Mouse (Mus musculus) hindbrain, embryonic 11.5 days (tissue): ENCODE data around the gene Dbr1. TPM values are rescaled to one million over a fixed set of nuclear protein-coding genes. Genes with fewer than 3 reads are reported as not detected.
"Not testable (repeated sequence)": the region's sequence is repeated elsewhere in the genome, so short reads cannot be mapped to it uniquely, and the experiment has no call there.

ENCODE experiments used
- ATAC-seq: fragments of 200-750 bp; cut with Nextera tagmentation; 2 replicates; pipeline ENCODE4 v1.8.0; 2017; ENCODE audit warnings: mild to moderate bottlenecking, moderate TSS enrichment, moderate library complexity; ENCODE audit not compliant: low FRiP score
- DNase-seq: peaks from one replicate; pipeline ENCODE4 v3.0.0-alpha.2; 2015; ENCODE audit warnings: low spot score
- H3K27ac ChIP-seq: fragments of 300-500 bp; sonication (generic); 2 replicates; pipeline ENCODE4 v1.5.1; 2014; ENCODE audit warnings: mild to moderate bottlenecking, low read depth, low read length
- H3K27me3 ChIP-seq: fragments of 300-500 bp; sonication (generic); 2 replicates; pipeline ENCODE4 v1.6.1; 2014; ENCODE audit warnings: mild to moderate bottlenecking, low read length, moderate library complexity, mixed read lengths; ENCODE audit not compliant: control insufficient read depth, insufficient read depth
- H3K36me3 ChIP-seq: fragments of 300-500 bp; sonication (generic); 2 replicates; pipeline ENCODE4 v1.6.1; 2014; ENCODE audit warnings: mild to moderate bottlenecking, low read length, moderate library complexity, mixed read lengths; ENCODE audit not compliant: control insufficient read depth, insufficient read depth
- H3K4me1 ChIP-seq: fragments of 300-500 bp; sonication (generic); replicated peaks from 2 replicates; pipeline ENCODE4 v1.6.1; 2014; ENCODE audit warnings: low read length, mixed read lengths; ENCODE audit not compliant: control insufficient read depth, insufficient read depth
- H3K4me2 ChIP-seq: fragments of 300-500 bp; sonication (generic); replicated peaks from 2 replicates; pipeline ENCODE4 v1.6.1; 2014; ENCODE audit warnings: mild to moderate bottlenecking, low read depth, low read length
- H3K4me3 ChIP-seq: fragments of 300-500 bp; sonication (generic); 2 replicates; pipeline ENCODE4 v1.5.1; 2014; ENCODE audit warnings: low read depth, low read length
- H3K9ac ChIP-seq: fragments of 300-500 bp; sonication (generic); 2 replicates; pipeline ENCODE4 v1.6.1; 2014; ENCODE audit warnings: low read depth, low read length
- H3K9me3 ChIP-seq: fragments of 300-500 bp; sonication (generic); 2 replicates; pipeline ENCODE4 v1.6.1; 2016; ENCODE audit warnings: low read length; ENCODE audit not compliant: control insufficient read depth
- WGBS: fragments of 180-500 bp; shearing (Covaris S2); extraction: QIAGEN DNeasy Blood & Tissue Kit; methylation state at CpG from one replicate; pipeline ENCODE4 v1.1.7; 2014; 5-methylcytosine and 5-hydroxymethylcytosine counted together
- polyA plus RNA-seq: library from polyadenylated mRNA; unstranded; fragments of >200 nt; fragmentation: Nextera tagmentation; extraction: Ambion mirVana; gene quantifications from 2 replicates; pipeline ENCODE4 v1.2.1, GENCODE M21; 2014

The Dbr1 gene
- polyA plus RNA-seq, 1 experiment from 2014 or later, result 27.2 TPM

DNA sequence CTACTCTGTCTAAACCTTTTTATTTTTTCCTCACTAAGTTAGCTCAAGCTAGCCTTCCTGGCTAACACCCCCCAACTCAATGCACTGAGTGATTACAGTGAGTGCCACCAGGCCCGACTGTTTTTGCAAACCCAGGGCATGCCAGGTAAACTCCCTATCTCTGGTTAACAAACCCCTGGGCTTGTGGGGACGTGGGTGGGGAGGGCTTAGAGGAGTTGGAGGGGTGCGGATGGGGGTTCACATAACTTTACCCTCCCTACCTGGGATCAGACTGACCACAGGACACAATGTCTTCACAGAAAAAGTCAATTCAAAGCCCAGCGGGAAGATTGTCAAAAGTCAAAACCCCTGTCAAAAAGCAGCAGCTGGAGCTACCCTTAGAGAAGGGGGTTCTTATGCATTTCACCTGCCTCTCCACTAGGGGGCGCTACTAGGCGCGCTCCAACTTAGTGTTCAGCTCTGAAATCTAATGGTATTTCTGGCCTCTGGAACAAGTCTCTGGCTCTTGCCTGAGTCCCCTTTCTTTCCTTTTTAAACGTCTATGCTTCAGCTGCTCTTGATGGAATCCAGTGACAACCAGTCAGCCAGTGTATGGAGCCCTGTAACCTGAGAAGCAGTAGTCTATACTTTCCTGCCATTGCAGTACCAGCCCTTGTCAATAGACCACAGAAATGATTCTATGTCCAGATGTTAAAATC is 12.1 kb downstream of the Dbr1 start:
- ATAC-seq, result no peak
- no peak overlapping the region for H3K4me3 ChIP-seq
- H3K27me3 ChIP-seq, result no peaks in the 10 kb centered on the region
- no peaks in the 10 kb centered on the region for H3K4me1 ChIP-seq
- H3K36me3 ChIP-seq, result peaks cover 4% of the 10 kb centered on the region; the same call in 1 of the 2 replicates
- no peak overlapping the region for H3K4me2 ChIP-seq
- WGBS, result 29% methylated on average over 8 of the region's 8 CpGs
- peak; percentile 75 for DNase-seq
- no peaks in the 10 kb centered on the region for H3K9me3 ChIP-seq
- H3K9ac ChIP-seq, result no peak overlapping the region
- H3K27ac ChIP-seq, result no peak overlapping the region

DNA sequence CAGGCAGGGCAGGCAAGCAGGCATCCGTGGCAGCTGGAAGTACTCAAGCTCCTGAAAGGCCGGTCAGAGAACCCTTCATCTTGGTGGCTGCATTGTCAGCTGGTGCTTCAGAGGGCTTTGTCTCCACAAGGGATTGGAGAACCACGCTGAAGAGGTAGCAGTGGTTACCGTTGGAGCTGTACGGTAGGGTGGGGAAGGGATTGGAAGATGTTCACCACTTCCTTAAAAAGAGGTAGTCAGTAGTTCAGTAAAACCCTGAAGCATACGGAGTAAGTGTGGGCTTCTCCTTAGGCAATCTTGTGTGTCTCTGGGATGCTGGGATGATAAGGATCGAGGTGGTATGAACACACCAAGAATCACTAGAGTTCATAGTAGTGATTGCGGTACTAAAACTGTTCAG is 15.5 kb downstream of the Dbr1 start:
- WGBS, result 80% methylated on average over 8 of the region's 8 CpGs
- no peak overlapping the region for H3K4me3 ChIP-seq
- no peaks in the 10 kb centered on the region for H3K9me3 ChIP-seq
- no peaks in the 10 kb centered on the region for H3K27me3 ChIP-seq
- no peaks in the 10 kb centered on the region for H3K4me1 ChIP-seq
- no peak overlapping the region for H3K4me2 ChIP-seq
- H3K27ac ChIP-seq, result no peak overlapping the region
- ATAC-seq (no peak), DNase-seq (no peak)
- no peak overlapping the region for H3K9ac ChIP-seq
- H3K36me3 ChIP-seq, result no peaks in the 10 kb centered on the region

DNA sequence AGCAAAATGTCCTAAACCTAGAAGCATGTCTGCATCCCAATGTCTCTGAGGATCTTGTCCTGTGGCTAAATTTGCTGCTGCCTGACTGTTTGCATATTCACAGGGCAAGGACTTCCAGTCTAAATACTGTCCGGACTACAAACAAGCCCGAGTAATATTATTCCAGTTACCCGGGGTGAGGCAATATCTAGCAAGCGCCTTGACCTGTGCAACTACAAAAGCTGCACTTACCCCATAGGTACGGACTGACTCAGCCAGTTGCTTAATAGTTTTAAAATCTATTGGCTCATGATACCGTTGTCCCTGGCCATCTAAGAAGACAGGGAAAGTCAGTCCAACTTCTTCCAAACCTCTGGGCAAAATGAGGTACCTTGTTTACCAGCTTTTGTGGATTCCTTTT is 23.5 kb downstream of the Dbr1 start:
- H3K4me1 ChIP-seq, ATAC-seq, H3K27ac ChIP-seq, DNase-seq, H3K36me3 ChIP-seq, H3K9me3 ChIP-seq, H3K4me3 ChIP-seq, H3K9ac ChIP-seq, H3K4me2 ChIP-seq, H3K27me3 ChIP-seq: not testable (repeated sequence)
- 96% methylated on average over 6 of the region's 6 CpGs for WGBS

DNA sequence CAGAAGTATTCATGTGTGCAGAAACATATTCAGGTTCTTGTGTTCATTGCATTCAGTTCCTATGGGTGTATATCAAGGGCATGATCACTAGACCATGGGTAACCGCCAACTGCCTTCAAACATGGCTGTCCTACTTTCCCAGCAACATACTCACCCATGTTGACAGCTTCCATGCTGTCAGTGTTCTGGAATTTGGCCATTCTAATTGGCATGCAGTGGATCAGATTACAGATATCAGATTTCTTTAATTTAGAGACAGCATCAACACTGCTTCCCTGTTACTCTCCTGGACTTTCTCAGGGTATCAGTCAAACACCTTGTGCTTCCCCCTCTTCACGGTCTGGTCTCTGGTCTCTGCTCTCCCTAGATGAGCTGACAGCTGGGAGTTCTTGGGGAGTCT is 28.0 kb downstream of the Dbr1 start:
- no peak overlapping the region for H3K9ac ChIP-seq
- ATAC-seq (no peak), DNase-seq (no peak)
- H3K4me1 ChIP-seq, result no peaks in the 10 kb centered on the region
- H3K9me3 ChIP-seq, result no peaks in the 10 kb centered on the region
- WGBS, result 72% methylated on average over 2 of the region's 2 CpGs
- H3K27me3 ChIP-seq, result no peaks in the 10 kb centered on the region
- H3K36me3 ChIP-seq, result no peaks in the 10 kb centered on the region
- H3K4me2 ChIP-seq, result no peak overlapping the region
- no peak overlapping the region for H3K27ac ChIP-seq
- no peak overlapping the region for H3K4me3 ChIP-seq

DNA sequence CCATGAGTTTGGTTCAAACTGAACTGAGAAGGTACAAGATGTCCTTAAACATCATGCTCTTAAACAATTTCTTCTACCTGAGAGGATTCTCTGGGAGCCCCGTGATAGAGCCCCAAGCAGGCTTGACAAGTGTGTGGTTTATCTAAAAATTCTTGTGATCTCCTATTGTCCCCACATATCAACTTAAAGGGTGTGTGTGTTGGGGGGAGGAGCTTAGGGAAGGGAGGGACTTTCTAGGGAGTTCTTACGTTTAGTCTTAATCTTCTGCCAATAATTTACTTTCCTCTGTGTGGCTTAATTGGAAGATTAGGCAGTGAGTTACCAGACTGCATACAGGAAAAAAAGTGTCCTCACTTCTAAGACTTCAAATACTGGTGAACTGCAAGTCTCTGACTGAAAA is 36.6 kb downstream of the Dbr1 start, which contains the start of gene A4gnt:
Gene A4gnt (plus strand): TSS at position 301 of the 400 bp plus-strand sequence.
- Histone ChIP-seq H3K9ac (no peak within 1 kb of the TSS), H3K4me1 (no peaks in the 10 kb centered on the region), H3K36me3 (no peaks in the 10 kb centered on the region), H3K27ac (no peak within 1 kb of the TSS), H3K4me3 (no peak within 1 kb of the TSS), H3K27me3 (no peaks in the 10 kb centered on the region), H3K4me2 (no peak within 1 kb of the TSS), H3K9me3 (no peaks in the 10 kb centered on the region)
- 66% methylated on average over 2 of the region's 2 CpGs for WGBS
- ATAC-seq (no peak), DNase-seq (no peak)

DNA sequence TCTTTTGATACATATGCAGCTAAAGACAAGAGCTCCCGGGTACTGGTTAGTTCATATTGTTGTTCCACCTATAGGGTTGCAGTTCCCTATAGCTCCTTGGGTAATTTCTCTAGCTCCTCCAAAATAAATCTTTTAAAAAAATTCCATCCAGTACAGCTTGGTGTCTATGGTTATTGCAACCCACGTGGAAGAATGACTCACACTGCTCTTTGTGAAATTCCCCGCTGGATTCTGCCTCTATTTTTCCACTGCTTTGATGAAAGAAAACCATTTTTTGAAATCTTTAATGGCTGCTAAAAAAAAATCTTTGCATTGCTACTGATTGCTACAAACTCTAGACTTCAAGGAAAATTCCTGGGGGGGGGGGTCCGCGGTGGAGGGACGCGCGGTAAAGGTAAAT is 44.1 kb downstream of the Dbr1 start:
- WGBS, result 92% methylated on average over 8 of the region's 8 CpGs
- Histone ChIP-seq H3K9me3 (no peaks in the 10 kb centered on the region), H3K36me3 (no peaks in the 10 kb centered on the region), H3K4me3 (no peak overlapping the region), H3K9ac (no peak overlapping the region), H3K4me1 (no peaks in the 10 kb centered on the region), H3K27ac (no peak overlapping the region), H3K27me3 (no peaks in the 10 kb centered on the region), H3K4me2 (no peak overlapping the region)
- DNase-seq (no peak), ATAC-seq (no peak)

DNA sequence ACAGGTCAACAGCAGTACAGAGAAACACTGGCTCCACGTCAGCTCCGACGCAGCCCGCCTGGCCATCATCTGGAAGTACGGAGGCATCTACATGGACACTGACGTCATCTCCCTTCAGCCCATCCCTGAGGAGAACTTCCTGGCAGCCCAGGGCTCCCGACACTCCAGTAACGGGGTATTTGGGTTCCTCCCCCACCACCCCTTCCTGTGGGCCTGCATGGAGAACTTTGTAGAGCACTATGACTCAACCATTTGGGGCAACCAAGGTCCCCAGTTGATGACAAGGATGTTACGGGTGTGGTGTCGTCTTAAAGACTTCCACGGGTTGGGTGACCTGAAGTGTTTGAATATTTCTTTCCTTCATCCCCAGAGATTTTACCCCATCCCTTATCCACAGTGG is 44.6 kb downstream of the Dbr1 start:
- no peak for ATAC-seq
- no peaks in the 10 kb centered on the region for H3K9me3 ChIP-seq

DNA sequence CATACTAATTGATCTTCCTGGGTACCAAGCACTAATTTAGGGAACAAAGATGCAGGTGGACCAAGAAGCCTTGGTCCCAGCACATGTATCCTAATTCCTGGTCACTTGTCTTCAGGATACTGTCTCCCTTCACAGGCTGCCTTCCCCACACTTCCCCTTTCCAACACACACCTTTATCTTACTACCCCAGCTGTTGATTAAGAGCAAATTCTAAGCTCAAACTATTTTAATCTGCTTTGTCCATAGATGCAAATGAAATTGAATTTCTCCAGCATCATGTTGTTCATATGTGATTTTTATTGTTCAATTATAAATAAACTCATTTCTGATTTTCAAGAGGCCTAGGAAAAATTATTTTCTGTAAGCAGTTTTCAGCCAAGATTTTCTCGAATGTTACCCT is 46.4 kb downstream of the Dbr1 start:
- Histone ChIP-seq H3K9ac (no peak overlapping the region), H3K4me1 (no peaks in the 10 kb centered on the region), H3K4me3 (no peak overlapping the region), H3K27ac (no peak overlapping the region), H3K4me2 (no peak overlapping the region), H3K27me3 (no peaks in the 10 kb centered on the region), H3K9me3 (no peaks in the 10 kb centered on the region), H3K36me3 (no peaks in the 10 kb centered on the region)
- 81% methylated on average over 1 of the region's 1 CpGs for WGBS
- ATAC-seq (no peak), DNase-seq (no peak)

More for the DNA sequence above, 44.6 kb downstream of the Dbr1 start:
- no peak overlapping the region for H3K9ac ChIP-seq
- no peak for DNase-seq
- no peaks in the 10 kb centered on the region for H3K36me3 ChIP-seq
- no peaks in the 10 kb centered on the region for H3K27me3 ChIP-seq
- no peak overlapping the region for H3K27ac ChIP-seq
- no peak overlapping the region for H3K4me3 ChIP-seq
- H3K4me1 ChIP-seq, result no peaks in the 10 kb centered on the region
- H3K4me2 ChIP-seq, result no peak overlapping the region
- WGBS, result 91% methylated on average over 11 of the region's 11 CpGs

DNA sequence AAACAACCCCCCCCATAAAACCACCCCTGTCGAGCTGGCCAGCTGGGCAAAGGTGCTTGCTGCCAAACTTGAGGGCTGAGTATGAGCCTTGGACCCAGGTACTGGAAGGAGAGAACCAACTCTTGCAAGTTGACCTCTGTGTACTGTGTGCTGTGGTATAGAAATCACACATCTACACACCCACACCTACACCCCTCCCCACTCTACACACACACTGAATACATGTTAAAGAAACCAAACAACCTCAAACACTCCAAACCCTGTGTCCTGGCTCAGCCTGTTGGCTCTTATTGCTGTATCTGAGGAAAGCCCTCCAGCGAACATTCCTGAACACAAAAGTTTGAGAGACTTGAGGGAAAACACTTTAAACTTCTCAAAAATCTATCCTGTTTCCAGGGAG is 47.4 kb downstream of the Dbr1 start:
- no peaks in the 10 kb centered on the region for H3K9me3 ChIP-seq
- ATAC-seq (no peak), DNase-seq (no peak)
- H3K27me3 ChIP-seq, result no peaks in the 10 kb centered on the region
- no peak overlapping the region for H3K4me2 ChIP-seq
- H3K9ac ChIP-seq, result no peak overlapping the region
- no peaks in the 10 kb centered on the region for H3K36me3 ChIP-seq
- H3K27ac ChIP-seq, result no peak overlapping the region
- H3K4me3 ChIP-seq, result no peak overlapping the region
- H3K4me1 ChIP-seq, result no peaks in the 10 kb centered on the region
- 60% methylated on average over 2 of the region's 2 CpGs for WGBS
